Mouse (Mus musculus): ENCODE data around the gene Dbf4. TPM values are rescaled to one million over a fixed set of nuclear protein-coding genes. Genes with fewer than 3 reads are reported as not detected.

The Dbf4 gene
- polyA plus RNA-seq, 1 experiment: 213 TPM

DNA sequence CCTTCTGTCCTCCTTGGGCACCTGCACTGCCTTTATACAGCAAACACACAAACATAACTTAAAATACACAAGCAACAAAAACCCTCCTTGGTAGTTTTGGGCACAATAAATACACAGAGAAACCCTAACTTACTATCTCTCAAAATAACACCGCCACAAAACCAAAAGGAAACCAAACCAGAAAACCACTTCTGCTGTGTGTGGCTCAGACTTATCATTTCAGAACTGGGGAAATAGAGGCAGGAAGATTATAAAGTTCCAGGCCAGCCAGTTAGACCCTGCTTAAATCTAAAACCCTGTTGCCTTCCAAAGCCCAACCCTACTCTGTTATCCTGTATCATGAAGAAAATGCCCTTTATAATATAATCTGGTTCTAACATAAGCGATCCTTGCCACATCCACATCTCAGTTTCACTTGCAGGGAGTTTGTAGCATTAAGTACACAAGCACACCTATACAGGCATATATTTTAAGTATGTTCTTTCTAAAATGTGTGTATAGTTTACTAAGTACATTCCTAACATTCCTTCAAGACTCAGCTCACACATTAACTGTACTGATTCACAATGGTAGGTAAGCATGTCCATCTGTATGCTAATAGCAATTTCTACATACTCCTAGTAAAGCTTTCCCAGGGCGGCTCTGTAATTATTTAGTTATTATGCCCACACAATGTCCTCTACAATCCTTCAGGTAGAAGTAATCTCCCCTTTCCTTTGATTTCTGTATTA is 5.7 kb downstream of the Dbf4 start:
- H3K9ac ChIP-seq (ENCODE audit: low read depth, poor library complexity, severe bottlenecking): no peak overlapping the region
- H3K27ac ChIP-seq (ENCODE audit: insufficient read depth, low read length): no peak overlapping the region
- H3K36me3 ChIP-seq (ENCODE audit: control insufficient read depth, insufficient read depth, low read length, poor library complexity, severe bottlenecking): peaks cover 79% of the 10 kb centered on the region
- TF ChIP-seq CTCF (IDR thresholded peaks at IDR 0.05; ENCODE audit: low read depth, low read length): no peak
- no peak for TF ChIP-seq EP300 (IDR thresholded peaks at IDR 0.05; ENCODE audit: insufficient read depth, low read depth, low read length)
- no peak for TF ChIP-seq POLR2A (IDR thresholded peaks at IDR 0.05; ENCODE audit: insufficient read depth, low read length)
- no peaks in the 10 kb centered on the region for H3K27me3 ChIP-seq (ENCODE audit: control insufficient read depth, insufficient read depth, low read length, poor library complexity, severe bottlenecking)
- no peaks in the 10 kb centered on the region for H3K4me1 ChIP-seq (ENCODE audit: control insufficient read depth, insufficient read depth, low read length)
- no peaks in the 10 kb centered on the region for H3K9me3 ChIP-seq (replicated peaks; ENCODE audit: control insufficient read depth, insufficient read depth, low read length, poor library complexity, severe bottlenecking)
- no peak overlapping the region for H3K4me3 ChIP-seq (ENCODE audit: low read depth, low read length)

DNA sequence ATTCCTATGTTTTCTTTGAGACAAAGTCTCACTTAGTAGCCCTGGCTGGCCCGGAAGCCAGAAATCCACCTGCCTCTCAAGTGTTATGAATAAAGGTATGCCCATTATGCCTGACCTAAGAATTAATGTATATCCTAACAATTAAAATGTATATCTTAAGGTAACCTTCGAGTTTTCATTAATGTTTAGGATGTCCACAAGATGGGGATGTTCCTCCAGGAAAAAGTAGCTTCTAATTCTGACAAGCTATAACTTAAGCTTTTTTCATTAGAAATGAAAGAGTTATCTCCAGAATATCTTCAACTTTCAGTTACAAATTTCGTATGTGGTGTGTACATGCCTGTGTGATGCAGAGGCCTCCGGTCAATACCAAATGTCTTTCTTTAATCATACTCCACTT is 13.8 kb downstream of the Dbf4 start:
- H3K4me1 ChIP-seq (ENCODE audit: control insufficient read depth, insufficient read depth, low read length): no peaks in the 10 kb centered on the region
- H3K4me3 ChIP-seq (ENCODE audit: low read depth, low read length): no peak overlapping the region
- no peaks in the 10 kb centered on the region for H3K27me3 ChIP-seq (ENCODE audit: control insufficient read depth, insufficient read depth, low read length, poor library complexity, severe bottlenecking)
- no peak overlapping the region for H3K27ac ChIP-seq (ENCODE audit: insufficient read depth, low read length)
- no peak overlapping the region for H3K9ac ChIP-seq (ENCODE audit: low read depth, poor library complexity, severe bottlenecking)
- no peak for TF ChIP-seq CTCF (IDR thresholded peaks at IDR 0.05; ENCODE audit: low read depth, low read length)
- TF ChIP-seq EP300 (IDR thresholded peaks at IDR 0.05; ENCODE audit: insufficient read depth, low read depth, low read length): no peak
- TF ChIP-seq POLR2A (IDR thresholded peaks at IDR 0.05; ENCODE audit: insufficient read depth, low read length): no peak
- H3K36me3 ChIP-seq (ENCODE audit: control insufficient read depth, insufficient read depth, low read length, poor library complexity, severe bottlenecking): peaks cover 80% of the 10 kb centered on the region
- no peaks in the 10 kb centered on the region for H3K9me3 ChIP-seq (replicated peaks; ENCODE audit: control insufficient read depth, insufficient read depth, low read length, poor library complexity, severe bottlenecking)

DNA sequence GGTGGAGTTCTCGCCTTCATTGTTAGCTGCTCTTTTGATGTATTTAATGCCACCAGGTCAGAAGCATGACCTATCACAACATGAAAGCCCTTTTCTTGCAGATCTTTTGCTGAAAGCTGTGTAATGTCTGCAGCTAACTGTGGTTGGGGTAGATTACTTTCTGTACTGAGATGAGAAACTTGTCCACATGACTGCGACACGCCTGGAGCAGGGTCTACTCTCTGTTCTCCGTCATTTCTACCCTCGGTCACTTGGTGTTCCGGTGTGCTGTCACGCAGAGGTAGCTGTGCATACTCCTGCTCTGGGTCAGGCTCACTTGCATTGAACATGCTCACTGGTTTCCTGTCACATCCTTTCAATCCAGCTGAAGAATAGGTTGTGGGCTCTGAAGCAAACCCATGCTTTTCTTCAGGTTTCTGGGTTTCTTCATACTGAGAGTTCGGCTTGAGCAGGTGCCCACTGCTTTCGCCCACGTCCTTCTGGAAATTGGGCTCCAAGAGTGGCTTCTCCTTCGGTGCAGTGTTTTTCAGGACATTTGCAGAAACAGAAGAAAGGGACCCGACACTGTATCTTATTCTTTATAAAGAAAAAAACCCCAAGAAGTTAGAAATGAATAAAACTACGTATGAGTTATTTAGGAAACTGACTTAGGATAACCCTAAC is 24.8 kb downstream of the Dbf4 start:
- H3K4me3 ChIP-seq (ENCODE audit: low read depth, low read length): no peak overlapping the region
- H3K4me1 ChIP-seq (ENCODE audit: control insufficient read depth, insufficient read depth, low read length): no peaks in the 10 kb centered on the region
- no peak overlapping the region for H3K27ac ChIP-seq (ENCODE audit: insufficient read depth, low read length)
- TF ChIP-seq EP300 (IDR thresholded peaks at IDR 0.05; ENCODE audit: insufficient read depth, low read depth, low read length): no peak
- TF ChIP-seq CTCF (IDR thresholded peaks at IDR 0.05; ENCODE audit: low read depth, low read length): no peak
- no peak for TF ChIP-seq POLR2A (IDR thresholded peaks at IDR 0.05; ENCODE audit: insufficient read depth, low read length)
- peaks cover 42% of the 10 kb centered on the region for H3K36me3 ChIP-seq (ENCODE audit: control insufficient read depth, insufficient read depth, low read length, poor library complexity, severe bottlenecking)
- H3K9ac ChIP-seq (ENCODE audit: low read depth, poor library complexity, severe bottlenecking): no peak overlapping the region
- no peaks in the 10 kb centered on the region for H3K9me3 ChIP-seq (replicated peaks; ENCODE audit: control insufficient read depth, insufficient read depth, low read length, poor library complexity, severe bottlenecking)
- H3K27me3 ChIP-seq (ENCODE audit: control insufficient read depth, insufficient read depth, low read length, poor library complexity, severe bottlenecking): no peaks in the 10 kb centered on the region

DNA sequence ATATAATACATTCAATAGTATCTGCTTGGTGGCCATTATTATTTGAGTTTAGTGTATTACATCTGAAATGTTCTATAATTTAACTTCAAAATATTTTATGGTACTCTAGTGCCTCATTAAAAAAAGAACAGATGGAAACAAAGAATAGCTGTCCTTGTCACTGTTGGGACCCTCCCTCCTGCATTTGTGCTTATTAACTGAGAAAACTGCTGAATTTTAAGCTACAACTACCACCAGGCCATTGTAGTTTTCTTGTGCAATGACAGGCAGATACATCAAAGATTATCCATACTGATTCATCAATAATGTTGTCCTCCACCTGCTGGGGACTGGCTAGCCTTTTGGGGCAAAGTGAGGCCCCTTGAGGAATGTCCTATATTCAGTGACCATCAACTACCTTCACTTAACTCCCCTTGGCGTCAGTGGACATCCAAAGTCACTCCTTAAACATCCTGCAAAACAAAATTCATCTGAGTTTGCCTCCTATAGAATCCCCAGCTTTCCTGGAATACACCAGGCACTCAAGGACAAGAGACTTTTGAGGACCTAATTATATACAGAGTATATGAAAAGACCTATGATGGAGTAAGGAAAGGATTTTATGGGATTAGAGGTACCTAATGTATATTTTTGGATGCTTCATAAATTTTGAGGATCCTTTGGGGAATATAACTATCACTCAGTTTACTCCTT is 28.5 kb downstream of the Dbf4 start:
- Histone ChIP-seq H3K9me3 (replicated peaks; ENCODE audit: control insufficient read depth, insufficient read depth, low read length, poor library complexity, severe bottlenecking) (no peaks in the 10 kb centered on the region), H3K9ac (ENCODE audit: low read depth, poor library complexity, severe bottlenecking) (no peak overlapping the region), H3K4me1 (ENCODE audit: control insufficient read depth, insufficient read depth, low read length) (no peaks in the 10 kb centered on the region), H3K4me3 (ENCODE audit: low read depth, low read length) (no peak overlapping the region), H3K27ac (ENCODE audit: insufficient read depth, low read length) (no peak overlapping the region), H3K36me3 (ENCODE audit: control insufficient read depth, insufficient read depth, low read length, poor library complexity, severe bottlenecking) (peaks cover 21% of the 10 kb centered on the region), H3K27me3 (ENCODE audit: control insufficient read depth, insufficient read depth, low read length, poor library complexity, severe bottlenecking) (no peaks in the 10 kb centered on the region)
- TF ChIP-seq POLR2A (IDR thresholded peaks at IDR 0.05; ENCODE audit: insufficient read depth, low read length) (no peak), EP300 (IDR thresholded peaks at IDR 0.05; ENCODE audit: insufficient read depth, low read depth, low read length) (no peak)

DNA sequence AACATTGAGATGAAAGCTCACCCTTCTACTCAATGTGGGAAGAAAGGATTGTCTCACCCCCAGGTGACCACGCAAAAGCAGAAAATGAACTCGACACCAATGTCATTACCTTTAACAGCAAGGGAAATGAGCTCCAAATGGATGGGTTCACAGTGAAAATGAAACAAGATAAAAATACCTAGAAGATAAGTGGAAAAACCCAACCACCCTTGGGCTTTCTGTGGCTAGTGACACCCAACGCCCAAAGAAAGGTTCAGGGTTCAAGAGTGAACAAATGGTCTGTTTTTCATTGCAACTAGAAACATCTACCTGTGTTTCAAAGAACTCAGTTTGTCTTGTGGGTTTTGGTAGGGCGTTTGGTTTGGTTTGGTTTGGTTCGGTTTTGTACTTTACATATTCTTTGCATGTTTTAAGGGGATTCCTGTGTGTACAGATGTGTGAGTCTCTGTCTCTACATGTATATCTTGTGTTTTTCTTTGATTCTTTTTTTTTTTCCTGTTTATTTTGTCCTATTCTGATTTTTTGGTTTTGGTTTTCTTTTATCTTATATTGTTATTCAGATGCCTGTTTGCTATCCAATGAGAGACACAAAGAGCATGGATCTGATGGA is 48.1 kb downstream of the Dbf4 start:
- H3K4me1 ChIP-seq (ENCODE audit: control insufficient read depth, insufficient read depth, low read length): no peaks in the 10 kb centered on the region
- no peak overlapping the region for H3K27ac ChIP-seq (ENCODE audit: insufficient read depth, low read length)
- no peak for TF ChIP-seq POLR2A (IDR thresholded peaks at IDR 0.05; ENCODE audit: insufficient read depth, low read length)
- TF ChIP-seq EP300 (IDR thresholded peaks at IDR 0.05; ENCODE audit: insufficient read depth, low read depth, low read length): no peak
- no peak for TF ChIP-seq CTCF (IDR thresholded peaks at IDR 0.05; ENCODE audit: low read depth, low read length)
- H3K9ac ChIP-seq (ENCODE audit: low read depth, poor library complexity, severe bottlenecking): no peak overlapping the region
- no peaks in the 10 kb centered on the region for H3K27me3 ChIP-seq (ENCODE audit: control insufficient read depth, insufficient read depth, low read length, poor library complexity, severe bottlenecking)
- H3K9me3 ChIP-seq (replicated peaks; ENCODE audit: control insufficient read depth, insufficient read depth, low read length, poor library complexity, severe bottlenecking): no peaks in the 10 kb centered on the region
- no peak overlapping the region for H3K4me3 ChIP-seq (ENCODE audit: low read depth, low read length)
- no peaks in the 10 kb centered on the region for H3K36me3 ChIP-seq (ENCODE audit: control insufficient read depth, insufficient read depth, low read length, poor library complexity, severe bottlenecking)
